Mouse (Mus musculus): ENCODE measurements around the gene Pwwp2b.

Pwwp2b gene

DNA sequence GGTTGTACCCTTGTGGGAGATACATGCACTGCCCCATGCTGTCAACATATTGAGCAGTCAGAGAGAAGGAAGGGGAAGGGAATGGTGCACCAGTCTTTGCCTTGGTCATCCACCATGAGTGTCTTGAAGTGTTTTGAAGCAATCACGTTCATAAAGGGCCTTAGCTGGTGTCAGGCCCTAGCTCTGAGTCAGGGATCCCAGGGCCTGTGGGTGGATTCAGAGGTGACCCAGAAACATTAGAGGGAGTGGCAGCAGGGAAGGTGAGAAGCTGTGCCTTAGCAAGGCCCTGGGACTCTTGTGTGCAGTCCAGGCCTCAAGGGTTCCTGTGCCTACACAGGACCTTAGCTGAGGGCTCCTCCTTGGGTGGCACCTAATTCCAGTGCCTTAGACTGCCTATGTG is 24.2 kb upstream of the Pwwp2b start:
- no peak for DNase-seq (ENCODE audit: low spot score in 2 of 2)

DNA sequence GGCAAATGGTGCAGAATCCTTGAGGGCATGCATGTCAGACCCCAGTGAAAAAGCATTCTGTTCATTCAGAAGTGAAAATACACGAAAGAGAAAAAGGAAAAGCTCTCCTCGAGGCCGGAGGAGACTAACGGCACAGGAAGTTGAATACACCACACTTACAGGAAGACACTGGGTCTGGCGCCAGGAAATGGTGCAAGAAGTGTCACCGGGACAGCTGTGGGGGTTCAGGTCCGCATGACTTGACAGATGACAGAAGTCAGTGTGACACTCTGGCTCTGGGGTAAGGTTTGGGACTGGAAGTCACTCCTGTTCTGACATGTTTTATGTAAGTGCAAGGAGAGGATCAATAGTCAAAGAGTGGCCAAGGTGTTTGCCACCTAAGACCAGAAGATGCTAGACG is 23.6 kb upstream of the Pwwp2b start:
- no peak for DNase-seq (ENCODE audit: low spot score in 2 of 2)

DNA sequence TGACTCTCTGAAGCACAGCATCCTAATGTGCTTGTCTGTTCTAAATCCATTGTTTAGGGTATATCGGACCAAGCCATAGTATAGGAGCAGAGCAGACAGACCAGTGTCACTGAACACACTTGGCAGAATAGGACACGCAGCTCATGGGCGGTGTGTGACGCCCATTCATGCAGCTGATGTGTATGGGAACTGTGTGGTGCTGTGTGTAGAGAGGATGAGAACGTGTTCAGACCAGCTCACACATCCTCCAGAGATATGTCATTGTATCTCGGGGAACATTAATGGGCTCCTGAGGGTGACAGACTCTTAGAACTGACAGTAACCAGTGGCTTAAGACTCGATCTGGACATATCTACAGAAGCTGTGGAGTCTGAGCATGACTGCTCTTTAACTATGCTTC is 21.9 kb upstream of the Pwwp2b start:
- DNase-seq (ENCODE audit: low spot score in 2 of 2) = no peak

DNA sequence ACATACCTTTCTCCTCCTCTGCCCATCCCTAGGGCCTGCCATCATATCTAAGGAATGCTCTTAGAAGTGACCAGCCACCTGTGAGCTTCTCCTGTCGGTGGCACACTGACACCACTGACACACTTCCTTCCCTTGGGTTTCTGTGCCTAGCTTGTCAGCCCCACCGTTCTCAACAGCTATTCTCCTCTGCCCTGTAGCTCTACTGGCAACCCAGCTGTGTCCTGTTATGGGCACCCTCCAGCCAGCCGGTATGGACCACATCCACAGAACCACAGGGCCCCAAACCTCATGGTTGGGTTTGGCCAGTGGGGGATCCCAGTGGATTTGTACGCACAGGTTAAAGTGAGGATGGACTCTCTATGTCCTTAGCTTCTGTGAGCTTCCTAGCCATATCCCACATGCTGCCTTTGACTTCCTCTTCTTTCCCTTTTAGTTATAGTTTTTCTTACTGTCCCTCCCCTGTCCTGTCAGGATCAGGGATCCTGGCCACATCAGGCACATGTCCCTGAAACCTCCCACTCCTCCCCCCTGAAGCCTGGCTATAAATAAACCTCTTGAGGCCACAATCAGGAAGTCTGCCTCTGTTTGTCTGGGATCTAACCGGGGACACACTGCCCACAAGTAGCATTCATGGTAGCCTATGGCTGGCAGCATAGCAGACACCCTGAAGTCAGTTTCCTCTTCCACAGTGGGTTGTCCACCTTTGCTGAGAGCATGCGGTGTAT is 19.7 kb upstream of the Pwwp2b start:
- no peak for DNase-seq (ENCODE audit: low spot score in 2 of 2)

DNA sequence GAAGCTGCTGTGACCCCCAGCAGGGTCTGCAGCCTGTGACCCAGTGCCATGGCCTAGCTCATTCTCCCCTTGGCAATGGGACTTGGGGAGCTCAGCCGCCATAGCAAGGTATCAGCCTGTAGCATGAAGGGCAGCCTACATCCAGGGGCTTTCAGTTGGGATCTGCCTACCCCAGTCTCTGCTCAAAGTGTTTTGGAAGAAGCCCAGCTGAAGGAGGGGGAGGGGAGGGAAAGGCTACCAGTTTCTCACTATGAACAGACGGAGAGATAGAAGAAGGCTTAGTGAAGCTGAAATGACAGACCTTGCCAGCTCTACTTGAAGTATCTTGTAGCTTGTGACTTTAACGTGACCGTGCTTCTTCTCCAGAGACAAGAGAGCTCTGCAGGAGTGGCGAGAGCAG is 18.4 kb upstream of the Pwwp2b start:
- no peak for DNase-seq (ENCODE audit: low spot score in 2 of 2)

DNA sequence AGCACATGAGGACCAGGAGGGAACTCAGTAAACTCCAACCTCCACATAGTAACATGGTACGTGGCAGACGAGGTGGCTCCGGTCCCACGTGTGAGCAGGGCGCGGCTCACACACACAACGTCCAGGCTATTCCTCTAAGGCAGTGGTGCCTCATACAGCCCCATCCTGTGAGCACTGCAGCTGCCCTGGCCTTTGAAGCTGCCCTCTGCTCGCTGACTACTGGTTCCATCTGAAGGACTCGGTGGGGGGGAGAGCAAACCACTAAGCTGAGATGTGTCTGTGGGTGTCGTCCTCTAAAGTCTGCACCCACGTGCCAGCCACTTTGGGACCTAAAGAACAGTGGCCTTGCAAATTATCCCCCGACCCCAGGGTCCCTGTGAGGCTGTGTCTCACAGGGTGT is 18.0 kb upstream of the Pwwp2b start:
- DNase-seq (ENCODE audit: low spot score in 2 of 2) = no peak

DNA sequence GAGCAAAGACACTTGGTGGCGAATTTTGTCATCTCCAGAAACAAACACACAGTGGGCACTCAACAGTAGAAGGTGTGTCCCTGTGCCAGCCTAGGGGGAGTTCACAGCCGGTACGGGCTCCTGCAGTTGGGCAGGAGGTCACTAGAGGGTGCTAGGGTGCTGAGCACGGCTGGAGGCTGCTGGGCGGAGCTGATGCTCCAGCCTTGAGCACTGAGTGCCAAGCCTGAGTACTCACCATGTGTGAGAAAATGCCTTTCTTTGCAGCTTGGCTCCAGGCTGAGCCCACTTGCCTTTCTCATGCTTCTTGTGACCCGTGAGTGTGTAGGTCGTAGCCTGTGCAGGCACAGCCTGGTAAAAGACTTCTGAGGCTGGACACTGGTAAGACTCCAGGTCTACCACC is 14.6 kb upstream of the Pwwp2b start:
- peak; percentile 82 to 89 for DNase-seq (ENCODE audit: low spot score in 2 of 2)

DNA sequence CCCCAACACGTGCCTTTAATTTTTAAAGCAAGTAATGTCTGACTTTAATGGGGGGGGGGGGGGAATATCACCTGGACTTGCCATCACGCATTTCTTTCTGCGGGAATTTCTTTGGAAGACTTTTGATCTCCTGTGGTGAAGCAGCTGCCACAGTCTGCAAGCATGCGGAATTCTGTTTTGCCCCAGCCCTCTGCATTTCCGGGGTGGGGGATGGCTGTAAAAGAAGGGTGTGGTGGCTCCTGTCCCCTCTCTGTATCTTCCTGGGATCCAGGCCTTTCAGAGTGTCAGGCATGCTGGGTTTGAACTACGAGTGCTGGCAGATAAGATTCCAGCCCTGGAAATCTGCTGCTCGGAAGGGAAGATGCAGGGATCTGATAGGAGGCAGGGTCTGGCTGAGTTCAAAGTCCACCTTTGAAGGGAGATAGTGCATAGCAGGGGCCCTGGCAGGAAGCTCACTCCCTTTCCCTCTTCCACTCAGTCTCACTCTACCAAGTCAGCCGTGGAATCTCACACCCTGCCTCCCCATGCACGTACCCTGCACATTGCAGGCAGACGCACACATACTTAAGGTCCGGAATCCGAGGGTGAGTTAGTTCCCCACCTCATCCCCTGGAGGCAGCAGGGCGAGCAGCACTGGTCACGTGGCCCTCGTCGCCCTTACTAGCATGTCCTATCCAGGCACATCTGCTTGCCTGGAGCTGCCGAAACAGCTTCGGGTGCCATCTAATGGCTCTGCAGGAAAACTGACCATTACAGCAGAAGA is 13.7 kb upstream of the Pwwp2b start:
- peak in 1 of 2 experiments; percentile 64 for DNase-seq (ENCODE audit: low spot score in 2 of 2)

DNA sequence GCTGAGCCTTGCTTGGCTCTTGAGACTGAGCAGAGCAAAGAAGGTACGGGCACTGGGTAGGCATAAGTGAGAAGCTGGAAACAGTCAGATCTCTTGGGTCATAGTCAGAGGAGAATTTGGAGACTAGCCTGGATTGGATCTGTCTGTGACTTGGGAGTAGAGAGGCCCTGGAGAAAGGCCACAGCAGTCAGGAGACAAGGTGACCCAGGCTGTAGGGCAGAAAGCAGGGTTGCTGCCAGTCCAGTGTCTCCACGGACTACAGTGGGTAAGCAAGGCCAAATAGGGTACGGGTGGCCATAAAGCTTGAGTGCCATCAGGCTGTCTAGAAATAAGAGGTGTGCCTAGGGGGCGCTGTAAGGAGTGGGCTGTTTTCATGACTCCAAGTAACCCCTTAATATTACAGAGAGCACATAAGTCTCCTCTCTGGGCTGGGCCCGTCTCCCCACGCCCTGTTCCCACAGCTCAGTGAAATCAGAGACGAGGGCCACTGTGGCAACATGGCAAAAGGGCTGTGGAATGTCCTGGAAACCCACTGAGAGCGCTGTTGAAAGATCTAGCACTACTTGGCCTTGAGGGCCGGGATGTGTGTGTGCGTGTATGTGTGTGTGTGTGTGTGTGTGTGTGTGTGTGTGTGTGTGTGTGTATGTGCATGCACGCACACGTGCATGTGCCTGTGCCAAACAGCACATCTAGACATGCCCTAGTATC is 12.5 kb upstream of the Pwwp2b start:
- no peak for DNase-seq (ENCODE audit: low spot score in 2 of 2)

DNA sequence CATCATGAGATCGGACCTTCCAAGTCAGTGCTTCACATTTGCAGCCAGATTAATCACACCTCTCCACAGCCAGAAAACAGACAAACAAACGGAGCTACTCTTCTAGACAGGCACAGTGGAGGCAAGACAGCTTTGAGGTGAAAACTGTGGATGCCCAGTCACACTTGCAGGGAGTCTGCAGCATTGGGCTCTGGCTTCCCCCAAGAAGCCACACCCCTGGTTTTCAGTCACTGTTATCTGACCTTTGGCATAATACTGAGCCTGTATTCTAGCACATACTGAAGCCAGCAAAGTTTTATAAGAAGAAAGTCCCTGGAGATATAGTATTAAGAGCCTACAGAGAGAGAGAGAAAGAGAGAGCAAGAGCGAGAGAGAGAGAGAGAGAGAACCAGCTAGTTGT is 8.8 kb upstream of the Pwwp2b start:
- no peak for DNase-seq (ENCODE audit: low spot score in 2 of 2)

DNA sequence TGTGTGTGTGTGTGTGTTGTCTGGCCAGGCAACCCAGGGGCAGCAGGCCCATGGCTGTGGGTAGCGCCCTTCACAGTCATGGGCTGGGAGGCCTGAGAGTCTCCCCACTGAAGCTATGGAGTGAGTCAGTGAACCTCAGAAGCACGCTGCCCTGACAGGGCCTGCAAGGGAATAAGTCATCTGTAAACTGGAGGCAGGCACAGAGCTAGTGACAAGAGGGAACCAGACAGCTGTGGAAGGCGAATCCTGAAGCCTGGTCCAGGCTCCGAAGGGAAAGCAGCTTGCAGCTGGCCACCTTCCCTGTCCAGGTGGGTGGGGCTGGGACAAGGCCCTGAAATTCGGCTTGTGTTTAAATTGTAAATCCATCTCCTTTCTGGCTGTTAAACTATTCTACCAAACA is 2.2 kb upstream of the Pwwp2b start:
- DNase-seq (ENCODE audit: low spot score in 2 of 2) = peak in 1 of 2 experiments; percentile 44

DNA sequence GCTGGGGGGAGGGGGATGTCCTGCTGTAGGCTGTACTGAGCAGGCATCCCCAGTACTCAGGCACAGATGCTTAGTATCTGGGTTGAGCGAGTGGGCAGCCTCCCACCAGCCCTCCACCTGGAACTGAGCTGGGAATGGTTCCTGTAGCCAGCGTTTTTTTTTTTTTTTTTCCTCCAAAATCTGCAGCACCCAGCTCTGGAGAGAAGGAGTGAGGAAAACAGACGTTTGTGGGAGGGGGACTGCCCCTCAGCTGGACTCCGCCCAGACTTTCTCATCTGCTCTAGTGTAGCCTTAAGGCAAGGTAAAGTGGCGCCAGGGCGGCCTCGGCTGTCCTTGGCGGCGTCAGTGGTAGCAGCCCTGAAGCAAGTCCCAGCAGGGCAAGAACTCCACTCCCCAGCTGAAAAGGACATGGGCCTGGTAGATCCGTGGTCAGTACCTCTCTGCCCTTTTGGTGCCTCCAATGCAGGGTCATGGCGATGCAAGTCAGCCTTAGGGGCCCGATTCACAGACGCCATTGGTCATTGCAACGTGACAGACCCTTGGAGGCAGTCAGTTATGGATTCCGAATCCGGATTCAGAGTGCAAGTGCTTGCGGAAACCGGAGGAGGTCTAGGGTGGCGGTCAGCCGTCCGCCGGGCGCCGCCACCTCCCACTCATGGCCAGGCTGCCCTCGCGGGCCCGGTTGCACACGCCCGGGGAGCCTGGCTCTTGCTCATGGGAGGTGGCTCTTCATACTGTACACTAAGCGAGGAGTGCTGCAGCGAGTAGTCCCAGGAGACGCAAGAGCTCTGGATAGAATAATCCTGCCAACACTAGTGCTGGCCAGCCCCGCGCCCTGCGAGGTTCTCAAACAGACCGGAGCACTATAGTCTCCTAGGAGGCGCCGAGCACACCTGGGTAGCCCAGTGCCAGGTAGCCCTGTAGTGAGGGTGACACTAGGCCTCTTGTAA is 1.1 kb upstream of the Pwwp2b start:
- DNase-seq (ENCODE audit: low spot score in 2 of 2) = peak; percentile 58 to 64

DNA sequence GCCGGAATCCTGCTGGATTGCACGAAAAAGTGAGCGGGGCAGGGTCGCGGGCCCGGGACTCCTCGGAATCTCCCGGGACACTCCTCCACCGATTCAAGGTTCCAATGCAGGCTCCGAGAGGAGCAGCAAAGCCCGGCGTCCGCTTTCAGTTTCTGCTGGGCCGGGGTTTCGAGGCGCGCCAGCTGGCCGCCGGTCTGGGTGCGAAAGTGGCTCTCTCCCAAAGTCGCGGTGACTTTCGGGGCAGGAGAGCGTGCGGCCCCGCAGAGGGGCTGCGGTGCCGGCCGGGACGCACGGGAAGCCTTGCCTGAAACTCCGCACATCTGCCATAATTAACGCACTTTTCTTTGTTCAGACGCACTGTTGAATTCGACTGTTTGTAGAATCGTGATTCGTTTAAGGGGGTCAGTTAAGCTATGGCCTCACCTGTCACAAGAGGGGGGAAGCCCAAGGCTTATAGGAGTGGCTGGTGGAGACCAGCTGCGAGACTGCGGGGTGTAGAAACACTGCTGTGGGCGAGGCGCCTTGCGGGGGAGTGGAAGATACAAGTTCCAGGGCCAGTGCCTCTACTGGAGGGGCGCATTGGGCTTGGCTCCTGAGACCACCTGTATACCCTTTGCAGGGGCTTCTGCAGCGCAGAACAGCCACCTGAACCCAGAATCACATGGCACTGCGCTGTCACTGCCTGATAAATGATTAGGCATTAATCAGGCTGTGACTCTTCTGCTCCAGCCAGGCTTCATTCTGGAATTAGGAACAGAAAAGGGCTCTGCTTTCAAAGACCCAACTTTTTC is 528 bp downstream of the Pwwp2b start:
- peak; percentile 28 to 37 for DNase-seq (ENCODE audit: low spot score in 2 of 2)

DNA sequence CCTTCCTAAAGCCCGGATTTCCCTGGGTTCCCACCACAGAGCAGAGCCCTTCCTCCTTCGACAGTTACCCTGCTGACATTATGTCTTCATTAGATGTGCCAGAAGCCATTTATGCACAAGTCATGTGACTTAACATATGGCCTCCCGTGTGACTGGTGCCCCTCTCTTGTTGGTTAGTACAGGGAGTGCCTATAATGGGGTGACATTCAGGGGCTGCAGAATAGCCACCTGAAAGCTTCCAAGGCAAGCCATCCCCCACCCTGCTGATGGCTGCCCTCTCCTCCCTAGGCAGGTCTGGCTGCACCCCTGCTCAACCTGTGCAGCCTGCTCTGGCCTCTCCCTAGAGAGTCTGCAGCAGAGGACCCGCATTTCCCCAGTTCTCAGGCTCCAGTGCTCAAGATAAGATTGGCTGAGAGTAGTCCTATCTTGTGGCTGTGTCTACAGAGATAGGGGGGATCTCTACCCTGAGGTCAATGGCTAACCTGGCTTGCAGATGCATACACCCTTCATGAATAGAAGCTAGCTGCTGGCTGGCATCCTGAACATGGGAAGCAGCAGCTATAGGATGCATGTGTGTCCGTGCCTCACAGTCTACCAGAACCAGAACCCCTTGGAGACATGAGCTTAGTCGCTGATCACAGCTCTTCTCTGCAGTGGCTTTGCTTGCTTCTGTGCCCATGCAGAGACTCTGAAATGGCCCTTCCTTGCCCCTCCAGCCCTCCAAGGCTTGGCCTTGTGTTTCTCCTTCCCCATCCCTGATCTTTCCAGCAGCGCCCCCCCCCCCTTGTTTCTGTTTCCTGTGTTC is 1.3 kb downstream of the Pwwp2b start:
- DNase-seq (ENCODE audit: low spot score in 2 of 2) = no peak

DNA sequence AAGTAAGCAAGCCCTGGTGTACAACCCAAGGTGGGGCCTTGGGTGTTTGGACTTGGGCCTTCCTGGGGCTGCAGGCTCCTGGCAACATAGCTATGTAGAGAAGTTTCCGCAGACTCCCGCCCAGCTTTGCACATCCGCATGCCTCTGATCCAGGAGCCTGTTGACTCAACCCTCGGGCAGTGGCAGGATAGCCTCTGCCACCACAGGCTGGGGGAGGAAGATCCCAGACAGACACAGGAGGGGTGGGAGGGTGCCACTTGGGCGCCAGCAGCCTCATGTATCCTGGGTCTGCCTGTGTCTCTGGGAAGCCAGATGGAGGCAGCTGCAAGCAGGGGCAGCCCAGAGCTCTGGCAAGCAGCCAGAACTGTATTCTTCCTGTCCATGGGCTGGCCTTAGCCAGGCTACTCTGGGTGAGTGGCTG is 3.6 kb downstream of the Pwwp2b start:
- DNase-seq (ENCODE audit: low spot score in 2 of 2) = peak; percentile 53 to 62

DNA sequence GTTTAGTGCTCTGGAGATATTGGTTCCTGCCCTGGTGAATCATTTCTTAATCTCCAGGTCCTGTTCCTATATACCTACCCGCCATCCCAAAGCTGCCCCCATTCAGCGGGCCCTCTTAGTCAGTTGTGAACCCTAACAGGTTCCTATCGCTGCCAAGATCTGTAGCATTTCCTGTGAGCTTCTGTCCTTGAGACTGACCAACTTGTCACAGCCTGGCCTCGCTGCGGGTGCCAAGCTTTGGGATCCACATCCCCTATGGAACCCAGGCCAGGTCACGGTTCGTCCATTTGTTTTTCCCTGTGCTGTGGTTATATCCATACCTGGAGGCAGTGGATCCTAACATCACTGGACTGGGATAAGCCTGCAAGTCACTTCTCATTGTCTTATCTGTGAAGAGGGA is 4.3 kb downstream of the Pwwp2b start:
- DNase-seq (ENCODE audit: low spot score in 2 of 2) = no peak

DNA sequence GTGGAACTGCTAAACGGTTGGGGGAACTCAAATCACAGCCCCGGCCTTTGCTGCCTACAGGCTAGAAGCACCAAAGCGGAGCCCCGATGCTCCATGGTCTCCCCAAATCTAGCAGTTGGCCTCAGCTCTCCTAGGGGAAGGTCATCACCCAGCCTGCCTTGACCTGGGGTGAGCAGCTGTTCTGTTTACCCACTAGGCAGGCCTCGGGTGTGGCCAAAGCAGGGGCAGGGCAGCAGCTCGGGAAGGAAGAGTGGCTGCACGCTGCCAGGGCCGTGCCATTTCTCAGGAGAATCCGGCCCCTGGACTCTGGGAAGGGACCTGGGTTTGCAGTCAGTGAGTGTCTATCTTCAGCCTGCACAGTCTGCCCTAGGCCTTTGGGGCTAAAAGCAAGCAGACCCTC is 4.7 kb downstream of the Pwwp2b start:
- DNase-seq (ENCODE audit: low spot score in 2 of 2) = peak in 1 of 2 experiments; percentile 52

DNA sequence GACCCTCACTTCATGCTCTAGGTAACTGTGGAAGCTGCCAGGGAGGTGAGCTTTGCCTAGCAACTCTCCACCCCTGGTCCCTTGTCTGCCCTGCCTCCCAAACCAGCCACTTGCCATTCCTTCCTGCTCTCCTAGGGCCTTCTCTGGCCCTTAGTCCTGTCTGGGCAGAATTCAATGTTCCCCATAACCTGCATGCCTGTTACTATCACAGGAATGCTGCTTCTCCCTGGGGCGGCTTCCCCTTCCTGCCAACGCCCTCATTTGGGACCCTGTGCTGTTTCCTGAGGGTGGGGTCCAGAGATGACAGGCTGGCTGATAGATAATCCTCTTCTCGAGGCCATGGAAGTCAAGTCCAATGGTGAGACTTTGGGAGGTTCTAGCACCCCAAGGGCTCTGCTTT is 5.2 kb downstream of the Pwwp2b start:
- DNase-seq (ENCODE audit: low spot score in 2 of 2) = no peak

DNA sequence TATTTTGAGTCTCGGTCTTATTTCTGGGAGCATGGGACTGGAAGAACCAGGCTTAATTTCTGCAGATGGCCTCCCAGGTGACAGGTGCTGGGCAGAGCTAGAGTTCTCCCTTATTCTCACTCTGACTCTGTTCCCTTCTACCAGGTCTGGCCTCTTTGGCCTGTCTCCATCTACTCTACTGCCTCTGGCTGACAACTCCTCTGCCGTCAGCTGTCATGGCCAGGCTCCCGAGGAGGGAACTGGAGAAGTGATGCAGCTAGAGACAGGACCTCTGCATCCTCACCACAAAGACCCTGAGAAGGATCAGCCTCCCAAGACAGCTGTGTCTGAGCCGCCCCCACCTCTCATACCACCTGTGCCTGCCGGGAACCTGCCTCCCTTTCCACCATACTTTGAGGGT is 6.3 kb downstream of the Pwwp2b start:
- no peak for DNase-seq (ENCODE audit: low spot score in 2 of 2)

Measured in urinary bladder, postnatal 36 days (tissue).